Mouse (Mus musculus): ENCODE measurements at regions not wholly inside any gene's neighbourhood (a gene's known extent, or its start where the extent isn't known, plus 50 kb on each side); places are given as distances from the start of the nearest gene placed in this dataset.

- Histone ChIP-seq H3K27me3 (replicated peaks; ENCODE audit: control insufficient read depth, insufficient read depth, low read length) (no peaks in the 10 kb centered on the region), H3K27ac (ENCODE audit: low read depth, low read length) (no peak overlapping the region), H3K4me1 (ENCODE audit: control insufficient read depth, insufficient read depth, low read depth, low read length) (no peaks in the 10 kb centered on the region), H3K4me3 (ENCODE audit: low read length) (no peak overlapping the region), H3K9ac (ENCODE audit: low read depth, low read length) (no peak overlapping the region), H3K36me3 (ENCODE audit: control insufficient read depth, insufficient read depth, low read length) (no peaks in the 10 kb centered on the region), H3K9me3 (ENCODE audit: control insufficient read depth, low read length) (no peaks in the 10 kb centered on the region), H3K4me2 (ENCODE audit: low read length) (no peak overlapping the region)
- WGBS: 79% methylated on average over 1 of the region's 1 CpGs
- no peak for ATAC-seq
These were observed 75.9 kb upstream of the Gm6657 start for GRCm38 (mm10) chr12:78118131-78118530.

GRCm38 (mm10) chr12:78119246-78119645 lies 74.8 kb upstream of the Gm6657 start:
- H3K27me3 ChIP-seq (replicated peaks; ENCODE audit: control insufficient read depth, insufficient read depth, low read length): no peaks in the 10 kb centered on the region
- H3K4me1 ChIP-seq (ENCODE audit: control insufficient read depth, insufficient read depth, low read depth, low read length): no peaks in the 10 kb centered on the region
- ATAC-seq: no peak
- no peak overlapping the region for H3K9ac ChIP-seq (ENCODE audit: low read depth, low read length)
- H3K4me2 ChIP-seq (ENCODE audit: low read length): no peak overlapping the region
- WGBS: 84% methylated on average over 2 of the region's 2 CpGs
- H3K27ac ChIP-seq (ENCODE audit: low read depth, low read length): no peak overlapping the region
- no peaks in the 10 kb centered on the region for H3K36me3 ChIP-seq (ENCODE audit: control insufficient read depth, insufficient read depth, low read length)
- H3K9me3 ChIP-seq (ENCODE audit: control insufficient read depth, low read length): no peaks in the 10 kb centered on the region
- no peak overlapping the region for H3K4me3 ChIP-seq (ENCODE audit: low read length)

- no peaks in the 10 kb centered on the region for H3K9me3 ChIP-seq (ENCODE audit: control insufficient read depth, low read length)
- H3K36me3 ChIP-seq (ENCODE audit: control insufficient read depth, insufficient read depth, low read length): no peaks in the 10 kb centered on the region
- H3K4me2 ChIP-seq (ENCODE audit: low read length): no peak overlapping the region
- H3K27ac ChIP-seq (ENCODE audit: low read depth, low read length): no peak overlapping the region
- no peak overlapping the region for H3K9ac ChIP-seq (ENCODE audit: low read depth, low read length)
- no peak overlapping the region for H3K4me3 ChIP-seq (ENCODE audit: low read length)
- H3K27me3 ChIP-seq (replicated peaks; ENCODE audit: control insufficient read depth, insufficient read depth, low read length): no peaks in the 10 kb centered on the region
- no peaks in the 10 kb centered on the region for H3K4me1 ChIP-seq (ENCODE audit: control insufficient read depth, insufficient read depth, low read depth, low read length)
- ATAC-seq: no peak
- 68% methylated on average over 5 of the region's 5 CpGs for WGBS
These were observed 74.2 kb upstream of the Gm6657 start for GRCm38 (mm10) chr12:78119855-78120254.

- no peak overlapping the region for H3K4me2 ChIP-seq (ENCODE audit: low read length)
- no peak for ATAC-seq
- 0 out of 2 replicates have a peak, but pooled peaks cover 3% of the 10 kb centered on the region for H3K4me1 ChIP-seq (ENCODE audit: control insufficient read depth, insufficient read depth, low read depth, low read length)
- no peaks in the 10 kb centered on the region for H3K9me3 ChIP-seq (ENCODE audit: control insufficient read depth, low read length)
- H3K4me3 ChIP-seq (ENCODE audit: low read length): no peak overlapping the region
- H3K27ac ChIP-seq (ENCODE audit: low read depth, low read length): no peak overlapping the region
- no peaks in the 10 kb centered on the region for H3K36me3 ChIP-seq (ENCODE audit: control insufficient read depth, insufficient read depth, low read length)
- H3K27me3 ChIP-seq (replicated peaks; ENCODE audit: control insufficient read depth, insufficient read depth, low read length): no peaks in the 10 kb centered on the region
- H3K9ac ChIP-seq (ENCODE audit: low read depth, low read length): no peak overlapping the region
- 75% methylated on average over 5 of the region's 5 CpGs for WGBS
These were observed 64.8 kb upstream of the Gm6657 start for GRCm38 (mm10) chr12:78129130-78129845.

GRCm38 (mm10) chr12:78132016-78132797 lies 61.8 kb upstream of the Gm6657 start:
- Histone ChIP-seq H3K4me2 (ENCODE audit: low read length) (no peak overlapping the region), H3K9ac (ENCODE audit: low read depth, low read length) (no peak overlapping the region), H3K27ac (ENCODE audit: low read depth, low read length) (no peak overlapping the region), H3K9me3 (ENCODE audit: control insufficient read depth, low read length) (no peaks in the 10 kb centered on the region), H3K4me1 (ENCODE audit: control insufficient read depth, insufficient read depth, low read depth, low read length) (0 out of 2 replicates have a peak, but pooled peaks cover 3% of the 10 kb centered on the region), H3K36me3 (ENCODE audit: control insufficient read depth, insufficient read depth, low read length) (no peaks in the 10 kb centered on the region), H3K4me3 (ENCODE audit: low read length) (no peak overlapping the region), H3K27me3 (replicated peaks; ENCODE audit: control insufficient read depth, insufficient read depth, low read length) (no peaks in the 10 kb centered on the region)
- 73% methylated on average over 8 of the region's 8 CpGs for WGBS
- ATAC-seq: no peak

GRCm38 (mm10) chr12:78133341-78133740 lies 60.7 kb upstream of the Gm6657 start:
- 0 out of 2 replicates have a peak, but pooled peaks cover 3% of the 10 kb centered on the region for H3K4me1 ChIP-seq (ENCODE audit: control insufficient read depth, insufficient read depth, low read depth, low read length)
- H3K36me3 ChIP-seq (ENCODE audit: control insufficient read depth, insufficient read depth, low read length): no peaks in the 10 kb centered on the region
- 63% methylated on average over 9 of the region's 9 CpGs for WGBS
- H3K27me3 ChIP-seq (replicated peaks; ENCODE audit: control insufficient read depth, insufficient read depth, low read length): no peaks in the 10 kb centered on the region
- 0 out of 2 replicates have a peak, but pooled peaks have one; percentile 40 for ATAC-seq
- no peak overlapping the region for H3K9ac ChIP-seq (ENCODE audit: low read depth, low read length)
- no peak overlapping the region for H3K27ac ChIP-seq (ENCODE audit: low read depth, low read length)
- no peak overlapping the region for H3K4me2 ChIP-seq (ENCODE audit: low read length)
- no peaks in the 10 kb centered on the region for H3K9me3 ChIP-seq (ENCODE audit: control insufficient read depth, low read length)
- no peak overlapping the region for H3K4me3 ChIP-seq (ENCODE audit: low read length)

GRCm38 (mm10) chr12:78133984-78134383 lies 60.1 kb upstream of the Gm6657 start:
- ATAC-seq: no peak
- Histone ChIP-seq H3K36me3 (ENCODE audit: control insufficient read depth, insufficient read depth, low read length) (no peaks in the 10 kb centered on the region), H3K27ac (ENCODE audit: low read depth, low read length) (no peak overlapping the region), H3K4me1 (ENCODE audit: control insufficient read depth, insufficient read depth, low read depth, low read length) (0 out of 2 replicates have a peak, but pooled peaks cover 3% of the 10 kb centered on the region), H3K4me3 (ENCODE audit: low read length) (no peak overlapping the region), H3K9ac (ENCODE audit: low read depth, low read length) (no peak overlapping the region), H3K9me3 (ENCODE audit: control insufficient read depth, low read length) (no peaks in the 10 kb centered on the region), H3K4me2 (ENCODE audit: low read length) (no peak overlapping the region), H3K27me3 (replicated peaks; ENCODE audit: control insufficient read depth, insufficient read depth, low read length) (no peaks in the 10 kb centered on the region)
- WGBS: 49% methylated on average over 4 of the region's 4 CpGs

- Histone ChIP-seq H3K36me3 (ENCODE audit: control insufficient read depth, insufficient read depth, low read length) (no peaks in the 10 kb centered on the region), H3K4me1 (ENCODE audit: control insufficient read depth, insufficient read depth, low read depth, low read length) (no peaks in the 10 kb centered on the region), H3K9me3 (ENCODE audit: control insufficient read depth, low read length) (no peaks in the 10 kb centered on the region), H3K4me3 (ENCODE audit: low read length) (no peak overlapping the region), H3K9ac (ENCODE audit: low read depth, low read length) (no peak overlapping the region), H3K4me2 (ENCODE audit: low read length) (no peak overlapping the region), H3K27ac (ENCODE audit: low read depth, low read length) (no peak overlapping the region), H3K27me3 (replicated peaks; ENCODE audit: control insufficient read depth, insufficient read depth, low read length) (no peaks in the 10 kb centered on the region)
- WGBS: 67% methylated on average over 3 of the region's 3 CpGs
- no peak for ATAC-seq
These were observed 56.8 kb upstream of the Gm6657 start for GRCm38 (mm10) chr12:78137196-78137595.

GRCm38 (mm10) chr12:78138467-78138866 lies 55.6 kb upstream of the Gm6657 start:
- Histone ChIP-seq H3K9me3 (ENCODE audit: control insufficient read depth, low read length) (no peaks in the 10 kb centered on the region), H3K4me1 (ENCODE audit: control insufficient read depth, insufficient read depth, low read depth, low read length) (no peaks in the 10 kb centered on the region), H3K27ac (ENCODE audit: low read depth, low read length) (no peak overlapping the region), H3K9ac (ENCODE audit: low read depth, low read length) (no peak overlapping the region), H3K36me3 (ENCODE audit: control insufficient read depth, insufficient read depth, low read length) (no peaks in the 10 kb centered on the region), H3K4me2 (ENCODE audit: low read length) (no peak overlapping the region), H3K27me3 (replicated peaks; ENCODE audit: control insufficient read depth, insufficient read depth, low read length) (no peaks in the 10 kb centered on the region), H3K4me3 (ENCODE audit: low read length) (no peak overlapping the region)
- ATAC-seq: no peak
- 85% methylated on average over 1 of the region's 1 CpGs for WGBS

All from hindbrain, embryonic 16.5 days (tissue).